Mouse (Mus musculus) bone marrow, adult 2 months (tissue): ENCODE results near the gene Hoxb3. TPM values are rescaled to one million over a fixed set of nuclear protein-coding genes. Genes with fewer than 3 reads are reported as not detected.
A peak's percentile ranks its signal among the peaks of the same experiment; 100 is the strongest.

Experiments used
- H3K27ac ChIP-seq: fragments of 200-500 bp; 2 replicates; pipeline ENCODE4 v1.5.1; 2012; ENCODE audit warnings: low read depth, mild to moderate bottlenecking, control low read depth, inconsistent platforms, low read length; ENCODE audit not compliant: control insufficient read depth, poor library complexity, insufficient read depth
- H3K4me1 ChIP-seq: fragments of 200-500 bp; 2 replicates; pipeline ENCODE4 v1.6.1; 2011; ENCODE audit warnings: low read length; ENCODE audit not compliant: control insufficient read depth, insufficient read depth
- H3K4me3 ChIP-seq: fragments of 200-500 bp; replicated peaks from 2 replicates; pipeline ENCODE3; 2011; ENCODE audit warnings: mild to moderate bottlenecking, low read depth, low read length, control low read depth; ENCODE audit not compliant: control insufficient read depth
- CTCF ChIP-seq: fragments of 200-500 bp; IDR thresholded peaks from 2 replicates; pipeline ENCODE4 v1.5.1; 2011; ENCODE audit warnings: low read length, control low read depth; ENCODE audit not compliant: control insufficient read depth, insufficient read depth
- POLR2A ChIP-seq: fragments of 200-500 bp; IDR thresholded peaks from 2 replicates; pipeline ENCODE4 v1.6.1; 2011; ENCODE audit warnings: low read depth, mild to moderate bottlenecking, control low read depth, low read length, borderline replicate concordance; ENCODE audit not compliant: control insufficient read depth
- WGBS: fragments of 180-500 bp; shearing (Covaris S2); methylation state at CpG from one replicate; pipeline ENCODE4 v1.1.7; 2018; 5-methylcytosine and 5-hydroxymethylcytosine counted together
- polyA plus RNA-seq: library from polyadenylated mRNA; stranded (reverse); fragments of >200 nt; gene quantifications from 2 replicates; pipeline ENCODE4 v1.2.4, GENCODE M21; 2011; ENCODE audit warnings: low replicate concordance; ENCODE audit not compliant: missing spikeins, insufficient read depth, insufficient read length

The Hoxb3 gene
- polyA plus RNA-seq, 1 experiment = 1.0 TPM

- Histone ChIP-seq H3K4me1 (peaks cover 1% of the 10 kb centered on the region; the same call in 1 of the 2 replicates), H3K27ac (peak overlapping the region; percentile 41; the same call in 1 of the 2 replicates), H3K4me3 (peak overlapping the region; percentile 81)
- WGBS = under 1% methylated on average over 34 of the region's 34 CpGs
- no peak for TF ChIP-seq CTCF
- TF ChIP-seq POLR2A = no peak
Observed at GRCm38 (mm10) chr11:96319071-96319902, 3.8 kb upstream of the Hoxb3 start.

GRCm38 (mm10) chr11:96319910-96320309 is 3.2 kb upstream of the Hoxb3 start:
- Histone ChIP-seq H3K4me3 (peak overlapping the region; percentile 39), H3K4me1 (peaks cover 1% of the 10 kb centered on the region; the same call in 1 of the 2 replicates), H3K27ac (no peak overlapping the region)
- 7% methylated on average over 29 of the region's 29 CpGs for WGBS
- TF ChIP-seq POLR2A (no peak), CTCF (no peak)

GRCm38 (mm10) chr11:96320688-96321087 is 2.4 kb upstream of the Hoxb3 start:
- 87% methylated on average over 17 of the region's 17 CpGs for WGBS
- Histone ChIP-seq H3K4me3 (no peak overlapping the region), H3K4me1 (peaks cover 1% of the 10 kb centered on the region; the same call in 1 of the 2 replicates), H3K27ac (no peak overlapping the region)
- TF ChIP-seq POLR2A = no peak
- TF ChIP-seq CTCF = no peak

- TF ChIP-seq POLR2A (no peak), CTCF (no peak)
- Histone ChIP-seq H3K4me3 (no peak overlapping the region), H3K4me1 (peaks cover 1% of the 10 kb centered on the region; the same call in 1 of the 2 replicates), H3K27ac (no peak overlapping the region)
- 77% methylated on average over 5 of the region's 5 CpGs for WGBS
Observed at GRCm38 (mm10) chr11:96321846-96322245, 1.3 kb upstream of the Hoxb3 start.

- no peak overlapping the region for H3K4me3 ChIP-seq
- TF ChIP-seq POLR2A (no peak), CTCF (no peak)
- H3K27ac ChIP-seq = no peak overlapping the region
- peaks cover 1% of the 10 kb centered on the region; the same call in 1 of the 2 replicates for H3K4me1 ChIP-seq
- WGBS = 82% methylated on average over 6 of the region's 6 CpGs
Observed at GRCm38 (mm10) chr11:96322738-96323137, 388 bp upstream of the Hoxb3 start.

- no peak overlapping the region for H3K4me3 ChIP-seq
- WGBS = 82% methylated on average over 5 of the region's 5 CpGs
- no peaks in the 10 kb centered on the region for H3K4me1 ChIP-seq
- no peak overlapping the region for H3K27ac ChIP-seq
- no peak for TF ChIP-seq POLR2A
- TF ChIP-seq CTCF = no peak
Observed at GRCm38 (mm10) chr11:96324125-96324524, 999 bp downstream of the Hoxb3 start.

GRCm38 (mm10) chr11:96324965-96325364 is 1.8 kb downstream of the Hoxb3 start:
- TF ChIP-seq CTCF (no peak), POLR2A (no peak)
- no peak overlapping the region for H3K27ac ChIP-seq
- 86% methylated on average over 8 of the region's 8 CpGs for WGBS

GRCm38 (mm10) chr11:96325747-96326212 is 2.7 kb downstream of the Hoxb3 start:
- WGBS = 86% methylated on average over 22 of the region's 22 CpGs
- TF ChIP-seq POLR2A = no peak
- no peak for TF ChIP-seq CTCF
- no peak overlapping the region for H3K4me3 ChIP-seq
- H3K27ac ChIP-seq = no peak overlapping the region
- H3K4me1 ChIP-seq = no peaks in the 10 kb centered on the region

More at GRCm38 (mm10) chr11:96324965-96325364, 1.8 kb downstream of the Hoxb3 start:
- no peaks in the 10 kb centered on the region for H3K4me1 ChIP-seq
- H3K4me3 ChIP-seq = no peak overlapping the region
